Mouse (Mus musculus): ENCODE data around the gene Ctc1. TPM values are rescaled to one million over a fixed set of nuclear protein-coding genes. Genes with fewer than 3 reads are reported as not detected.
"Not testable (repeated sequence)": the region's sequence is repeated elsewhere in the genome, so short reads cannot be mapped to it uniquely, and the experiment has no call there.

Ctc1 gene
- total RNA-seq, 2 experiments from 2014 or later = 40.3 to 43.1 TPM

GRCm38 (mm10) chr11:69010400-69011323, 5.0 kb upstream of the Ctc1 start:
- no peak for TF ChIP-seq CTCF (conservative IDR thresholded peaks at IDR 0.05)

GRCm38 (mm10) chr11:69011445-69011844, 4.3 kb upstream of the Ctc1 start:
- peak; percentile 44 for TF ChIP-seq CTCF (conservative IDR thresholded peaks at IDR 0.05)
- Histone ChIP-seq H3K4me3 (peak overlapping the region; percentile 62; the same call in 1 of the 2 replicates), H3K27ac (peak overlapping the region; percentile 97; the same call in 1 of the 2 replicates)
- not testable (repeated sequence) for DNase-seq (ENCODE audit: low spot score in 2 of 2)

More at GRCm38 (mm10) chr11:69010400-69011323, 5.0 kb upstream of the Ctc1 start:
- DNase-seq (ENCODE audit: low spot score in 2 of 2) = no peak
- Histone ChIP-seq H3K27ac (no peak overlapping the region), H3K4me3 (no peak overlapping the region)

- H3K27ac ChIP-seq = peak overlapping the region; percentile 97
- peak; percentile 88 to 91 for DNase-seq (ENCODE audit: low spot score in 2 of 2)
- TF ChIP-seq CTCF (conservative IDR thresholded peaks at IDR 0.05) = no peak
- peak overlapping the region; percentile 62 for H3K4me3 ChIP-seq
These were observed 3.6 kb upstream of the Ctc1 start for GRCm38 (mm10) chr11:69012071-69012601.

- TF ChIP-seq CTCF (conservative IDR thresholded peaks at IDR 0.05) = no peak
- peak overlapping the region; percentile 93 for H3K27ac ChIP-seq
These were observed 1.0 kb downstream of the Ctc1 start for GRCm38 (mm10) chr11:69016755-69017154.

GRCm38 (mm10) chr11:69020691-69021090, 5.0 kb downstream of the Ctc1 start:
- no peak overlapping the region for H3K4me3 ChIP-seq
- no peak overlapping the region for H3K27ac ChIP-seq
- TF ChIP-seq CTCF (conservative IDR thresholded peaks at IDR 0.05) = no peak
- no peak for DNase-seq (ENCODE audit: low spot score in 2 of 2)

More at GRCm38 (mm10) chr11:69016755-69017154, 1.0 kb downstream of the Ctc1 start:
- peak overlapping the region; percentile 56 for H3K4me3 ChIP-seq
- DNase-seq (ENCODE audit: low spot score in 2 of 2) = no peak

GRCm38 (mm10) chr11:69026562-69026961, 10.9 kb downstream of the Ctc1 start:
- no peak for TF ChIP-seq CTCF (conservative IDR thresholded peaks at IDR 0.05)
- no peak for DNase-seq (ENCODE audit: low spot score in 2 of 2)
- Histone ChIP-seq H3K27ac (no peak overlapping the region), H3K4me3 (no peak overlapping the region)

- TF ChIP-seq CTCF (conservative IDR thresholded peaks at IDR 0.05) = peak; percentile 62
These were observed 13.1 kb downstream of the Ctc1 start for GRCm38 (mm10) chr11:69028805-69029204.

GRCm38 (mm10) chr11:69033552-69033951, 17.8 kb downstream of the Ctc1 start:
- TF ChIP-seq CTCF (conservative IDR thresholded peaks at IDR 0.05) = no peak
- no peak for DNase-seq (ENCODE audit: low spot score in 2 of 2)
- peak overlapping the region; percentile 33; the same call in 1 of the 2 replicates for H3K27ac ChIP-seq
- H3K4me3 ChIP-seq = no peak overlapping the region

More at GRCm38 (mm10) chr11:69028805-69029204, 13.1 kb downstream of the Ctc1 start:
- no peak overlapping the region for H3K27ac ChIP-seq
- no peak overlapping the region for H3K4me3 ChIP-seq
- DNase-seq (ENCODE audit: low spot score in 2 of 2) = no peak

GRCm38 (mm10) chr11:69034585-69034984, 18.9 kb downstream of the Ctc1 start:
- H3K27ac ChIP-seq = no peak overlapping the region; the same call in 1 of the 2 replicates
- H3K4me3 ChIP-seq = no peak overlapping the region
- DNase-seq (ENCODE audit: low spot score in 2 of 2) = no peak
- no peak for TF ChIP-seq CTCF (conservative IDR thresholded peaks at IDR 0.05)

GRCm38 (mm10) chr11:69035411-69035810, 19.7 kb downstream of the Ctc1 start:
- no peak for DNase-seq (ENCODE audit: low spot score in 2 of 2)
- Histone ChIP-seq H3K27ac (peak overlapping the region; percentile 91), H3K4me3 (peak overlapping the region; percentile 74)
- TF ChIP-seq CTCF (conservative IDR thresholded peaks at IDR 0.05) = no peak

- DNase-seq (ENCODE audit: low spot score in 2 of 2) = peak; percentile 91 to 95
- peak overlapping the region; percentile 91 for H3K27ac ChIP-seq
These were observed 20.1 kb downstream of the Ctc1 start for GRCm38 (mm10) chr11:69035849-69036248.

GRCm38 (mm10) chr11:69036486-69037230, 20.9 kb downstream of the Ctc1 start:
- Histone ChIP-seq H3K27ac (peak overlapping the region; percentile 94), H3K4me3 (peak overlapping the region; percentile 74)
- peak; percentile 87 to 95 for DNase-seq (ENCODE audit: low spot score in 2 of 2)
- TF ChIP-seq CTCF (conservative IDR thresholded peaks at IDR 0.05) = no peak

More at GRCm38 (mm10) chr11:69035849-69036248, 20.1 kb downstream of the Ctc1 start:
- peak overlapping the region; percentile 74 for H3K4me3 ChIP-seq
- peak; percentile 91 for TF ChIP-seq CTCF (conservative IDR thresholded peaks at IDR 0.05)

Measured in layer of hippocampus, adult 2 months (tissue).